Mouse (Mus musculus): ENCODE results near the gene Gid4.
"Not testable (repeated sequence)": the region's sequence is repeated elsewhere in the genome, so short reads cannot be mapped to it uniquely, and the experiment has no call there.

Gene Gid4

GRCm38 (mm10) chr11:60435133-60435532, 18.2 kb downstream of the Gid4 start:
- DNase-seq, result no peak

- no peak for DNase-seq
Measured at GRCm38 (mm10) chr11:60436618-60437017, 19.7 kb downstream of the Gid4 start.

GRCm38 (mm10) chr11:60439621-60440020, 22.7 kb downstream of the Gid4 start:
- not testable (repeated sequence) for DNase-seq

GRCm38 (mm10) chr11:60440176-60440575, 23.2 kb downstream of the Gid4 start:
- no peak for DNase-seq

GRCm38 (mm10) chr11:60442896-60443295, 26.0 kb downstream of the Gid4 start:
- DNase-seq, result no peak

- no peak for DNase-seq
Measured at GRCm38 (mm10) chr11:60444007-60444406, 27.1 kb downstream of the Gid4 start.

- peak; percentile 91 for DNase-seq
Measured at GRCm38 (mm10) chr11:60454080-60454744, 37.3 kb downstream of the Gid4 start, which contains the start of gene Drg2. Drg2 (plus strand) TSS chr11:60454591.

- DNase-seq, result no peak
Measured at GRCm38 (mm10) chr11:60454745-60455087, 37.8 kb downstream of the Gid4 start.

GRCm38 (mm10) chr11:60457973-60458372, 41.0 kb downstream of the Gid4 start:
- no peak for DNase-seq

- DNase-seq, result peak; percentile 40
Measured at GRCm38 (mm10) chr11:60465943-60466380, 49.0 kb downstream of the Gid4 start.

- DNase-seq, result no peak
Measured at GRCm38 (mm10) chr11:60469039-60469438, 52.1 kb downstream of the Gid4 start, which contains the start of gene Myo15. Myo15 (plus strand) TSS chr11:60469339.

GRCm38 (mm10) chr11:60470743-60471142, 53.8 kb downstream of the Gid4 start:
- no peak for DNase-seq

GRCm38 (mm10) chr11:60474534-60474933, 57.6 kb downstream of the Gid4 start:
- DNase-seq, result no peak

- DNase-seq, result no peak
Measured at GRCm38 (mm10) chr11:60475668-60476362, 58.9 kb downstream of the Gid4 start.

GRCm38 (mm10) chr11:60478121-60478520, 61.2 kb downstream of the Gid4 start:
- DNase-seq, result no peak

- no peak for DNase-seq
Measured at GRCm38 (mm10) chr11:60486267-60486666, 69.3 kb downstream of the Gid4 start.

GRCm38 (mm10) chr11:60492726-60493125, 75.8 kb downstream of the Gid4 start:
- no peak for DNase-seq

GRCm38 (mm10) chr11:60495692-60496091, 78.7 kb downstream of the Gid4 start:
- DNase-seq, result no peak

Measured in thymus, postnatal 25 days (tissue).